Mouse (Mus musculus) limb, embryonic 15.5 days (tissue): ENCODE data around the gene Fam69b. TPM values are rescaled to one million over a fixed set of nuclear protein-coding genes. Genes with fewer than 3 reads are reported as not detected.
"Not testable (repeated sequence)": the region's sequence is repeated elsewhere in the genome, so short reads cannot be mapped to it uniquely, and the experiment has no call there.

ENCODE experiments used
- ATAC-seq: fragments of 200-750 bp; cut with Nextera tagmentation; 2 replicates; pipeline ENCODE4 v1.8.0; 2017; ENCODE audit warnings: low read depth, moderate TSS enrichment; ENCODE audit not compliant: insufficient number of reproducible peaks, low FRiP score, low TSS enrichment
- H3K27ac ChIP-seq: fragments of 300-500 bp; sonication (generic); 2 replicates; pipeline ENCODE4 v1.5.1; 2015; ENCODE audit warnings: moderate library complexity, mild to moderate bottlenecking, inconsistent platforms
- H3K27me3 ChIP-seq: fragments of 300-500 bp; sonication (generic); 2 replicates; pipeline ENCODE4 v1.6.1; 2015; ENCODE audit warnings: inconsistent platforms
- H3K36me3 ChIP-seq: fragments of 300-500 bp; sonication (generic); 2 replicates; pipeline ENCODE4 v1.6.1; 2015; ENCODE audit warnings: inconsistent platforms
- H3K4me1 ChIP-seq: fragments of 300-500 bp; sonication (generic); 2 replicates; pipeline ENCODE4 v1.6.1; 2015; ENCODE audit warnings: inconsistent platforms
- H3K4me2 ChIP-seq: fragments of 300-500 bp; sonication (generic); 2 replicates; pipeline ENCODE4 v1.6.1; 2015; ENCODE audit warnings: mild to moderate bottlenecking, inconsistent platforms
- H3K4me3 ChIP-seq: fragments of 300-500 bp; sonication (generic); 2 replicates; pipeline ENCODE4 v1.5.1; 2015; ENCODE audit warnings: mild to moderate bottlenecking, inconsistent platforms
- H3K9ac ChIP-seq: fragments of 300-500 bp; sonication (generic); 2 replicates; pipeline ENCODE4 v1.6.1; 2015; ENCODE audit warnings: inconsistent platforms
- H3K9me3 ChIP-seq: fragments of 300-500 bp; sonication (generic); 2 replicates; pipeline ENCODE4 v1.6.1; 2016; ENCODE audit warnings: inconsistent platforms
- WGBS: fragments of 180-500 bp; shearing (Covaris S2); methylation state at CpG from one replicate; pipeline ENCODE4 v1.1.7; 2015; 5-methylcytosine and 5-hydroxymethylcytosine counted together
- polyA plus RNA-seq: library from polyadenylated mRNA; unstranded; fragments of >200 nt; fragmentation: Nextera tagmentation; extraction: Ambion mirVana; gene quantifications from 2 replicates; pipeline ENCODE4 v1.2.1, GENCODE M21; 2015

Gene Fam69b
- polyA plus RNA-seq, 1 experiment from 2014 or later: 42.8 TPM

- Histone ChIP-seq H3K27ac (peak overlapping the region; percentile 84), H3K4me1 (peaks cover 30% of the 10 kb centered on the region), H3K9ac (no peak overlapping the region), H3K27me3 (no peaks in the 10 kb centered on the region), H3K4me2 (no peak overlapping the region), H3K4me3 (no peak overlapping the region), H3K9me3 (no peaks in the 10 kb centered on the region), H3K36me3 (peaks cover 22% of the 10 kb centered on the region)
- no peak for ATAC-seq
- WGBS: 70% methylated on average over 7 of the region's 7 CpGs
These were observed 12.9 kb downstream of the Fam69b start for GRCm38 (mm10) chr2:26641006-26641647.

GRCm38 (mm10) chr2:26643942-26644341 lies 15.7 kb downstream of the Fam69b start:
- no peaks in the 10 kb centered on the region for H3K36me3 ChIP-seq
- H3K9ac ChIP-seq: no peak overlapping the region
- no peak for ATAC-seq
- 49% methylated on average over 2 of the region's 2 CpGs for WGBS
- peaks cover 12% of the 10 kb centered on the region for H3K4me1 ChIP-seq
- H3K27me3 ChIP-seq: no peaks in the 10 kb centered on the region
- no peaks in the 10 kb centered on the region for H3K9me3 ChIP-seq
- H3K4me2 ChIP-seq: no peak overlapping the region
- no peak overlapping the region for H3K27ac ChIP-seq
- H3K4me3 ChIP-seq: no peak overlapping the region

- H3K4me1 ChIP-seq: no peaks in the 10 kb centered on the region
- WGBS: 24% methylated on average over 3 of the region's 3 CpGs
- no peak overlapping the region for H3K4me2 ChIP-seq
These were observed 18.5 kb downstream of the Fam69b start for GRCm38 (mm10) chr2:26646643-26647293.

DNA sequence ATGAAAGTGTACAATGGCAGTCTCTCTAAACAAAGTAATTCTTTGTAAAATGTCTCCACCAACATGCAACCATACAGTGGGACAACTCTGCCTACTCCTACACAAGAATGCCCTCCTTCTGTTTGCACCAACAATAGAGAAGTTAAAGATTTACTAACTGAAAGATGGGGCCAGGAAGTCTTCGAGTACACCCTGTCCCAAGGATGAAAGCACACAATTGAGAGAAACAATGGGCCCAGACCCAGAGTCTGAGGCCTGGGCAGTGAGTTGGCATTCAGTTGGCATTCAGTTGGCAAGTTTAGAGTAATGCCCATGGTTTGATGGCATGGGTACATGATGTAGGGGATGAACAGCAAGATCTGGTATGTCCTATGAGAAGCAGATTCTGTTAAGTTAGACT lies 26.4 kb downstream of the Fam69b start:
- Histone ChIP-seq H3K4me3 (no peak overlapping the region), H3K9ac (no peak overlapping the region), H3K9me3 (no peaks in the 10 kb centered on the region), H3K4me2 (no peak overlapping the region), H3K36me3 (no peaks in the 10 kb centered on the region), H3K4me1 (no peaks in the 10 kb centered on the region), H3K27me3 (no peaks in the 10 kb centered on the region), H3K27ac (no peak overlapping the region)
- no peak for ATAC-seq
- 80% methylated on average over 1 of the region's 1 CpGs for WGBS

More at GRCm38 (mm10) chr2:26646643-26647293, 18.5 kb downstream of the Fam69b start:
- Histone ChIP-seq H3K27me3 (no peaks in the 10 kb centered on the region), H3K9ac (no peak overlapping the region), H3K4me3 (no peak overlapping the region), H3K27ac (no peak overlapping the region), H3K9me3 (no peaks in the 10 kb centered on the region), H3K36me3 (no peaks in the 10 kb centered on the region)
- peak; percentile 89 for ATAC-seq

DNA sequence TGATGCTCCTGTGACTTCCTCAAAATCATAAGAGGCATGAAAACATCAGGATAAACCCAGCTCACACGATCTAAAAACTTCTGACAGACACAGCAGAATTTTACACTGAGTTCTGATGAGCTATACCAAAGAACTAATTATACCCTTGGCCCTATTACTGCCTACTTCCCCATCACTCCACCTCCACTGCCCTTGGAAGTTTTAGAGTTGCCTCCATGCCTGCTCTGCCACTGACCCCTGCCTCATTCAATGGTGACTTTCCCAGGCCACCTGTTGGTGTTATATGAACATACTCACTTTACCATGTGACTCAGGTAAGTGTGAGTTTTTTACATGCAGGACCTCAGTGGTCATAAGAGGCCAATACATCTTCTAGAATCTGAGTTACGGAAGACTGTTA lies 29.2 kb downstream of the Fam69b start:
- 0 out of 2 replicates have a peak, but pooled peaks cover 3% of the 10 kb centered on the region for H3K27me3 ChIP-seq
- no peak overlapping the region for H3K9ac ChIP-seq
- H3K4me1 ChIP-seq: peaks cover 6% of the 10 kb centered on the region; the same call in 1 of the 2 replicates
- H3K9me3 ChIP-seq: no peaks in the 10 kb centered on the region
- no peak overlapping the region for H3K27ac ChIP-seq
- 79% methylated on average over 2 of the region's 2 CpGs for WGBS
- no peak overlapping the region for H3K4me2 ChIP-seq
- ATAC-seq: no peak
- no peaks in the 10 kb centered on the region for H3K36me3 ChIP-seq
- no peak overlapping the region for H3K4me3 ChIP-seq

GRCm38 (mm10) chr2:26661143-26661752 lies 33.0 kb downstream of the Fam69b start:
- Histone ChIP-seq H3K27me3 (0 out of 2 replicates have a peak, but pooled peaks cover 6% of the 10 kb centered on the region), H3K9me3 (no peaks in the 10 kb centered on the region), H3K4me2 (peak overlapping the region; percentile 47), H3K27ac (no peak overlapping the region), H3K4me1 (peaks cover 6% of the 10 kb centered on the region; the same call in 1 of the 2 replicates), H3K4me3 (peak overlapping the region; percentile 23), H3K36me3 (no peaks in the 10 kb centered on the region), H3K9ac (no peak overlapping the region)
- 7% methylated on average over 17 of the region's 20 CpGs for WGBS
- ATAC-seq: no peak

GRCm38 (mm10) chr2:26661768-26662508 lies 33.7 kb downstream of the Fam69b start:
- Histone ChIP-seq H3K4me2 (peak overlapping the region; percentile 47), H3K27me3 (0 out of 2 replicates have a peak, but pooled peaks cover 6% of the 10 kb centered on the region), H3K9me3 (no peaks in the 10 kb centered on the region), H3K36me3 (no peaks in the 10 kb centered on the region), H3K27ac (no peak overlapping the region), H3K9ac (no peak overlapping the region), H3K4me1 (peaks cover 6% of the 10 kb centered on the region; the same call in 1 of the 2 replicates), H3K4me3 (peak overlapping the region; percentile 23; the same call in 1 of the 2 replicates)
- 40% methylated on average over 29 of the region's 29 CpGs for WGBS
- no peak for ATAC-seq

DNA sequence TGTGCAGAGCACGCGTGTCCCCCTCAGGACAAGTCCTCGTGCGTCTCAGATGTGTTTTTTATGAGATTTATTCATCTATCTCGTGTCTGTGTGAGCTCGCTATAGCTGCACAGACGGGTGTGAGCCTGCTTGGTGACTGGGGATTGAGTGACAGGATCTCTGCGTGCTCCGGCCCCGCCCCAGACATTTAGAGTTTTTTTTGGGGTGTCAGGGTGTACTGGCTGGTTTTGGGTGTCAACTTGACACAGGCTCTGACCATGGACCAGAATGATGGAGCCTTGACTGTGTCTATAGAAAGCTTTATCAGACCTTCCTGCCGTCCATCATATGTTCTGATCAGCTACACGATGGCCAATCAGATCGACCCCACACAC lies 34.2 kb downstream of the Fam69b start:
- no peak overlapping the region for H3K9ac ChIP-seq
- no peaks in the 10 kb centered on the region for H3K9me3 ChIP-seq
- no peak overlapping the region for H3K4me2 ChIP-seq
- 0 out of 2 replicates have a peak, but pooled peaks cover 6% of the 10 kb centered on the region for H3K27me3 ChIP-seq
- 68% methylated on average over 13 of the region's 13 CpGs for WGBS
- H3K27ac ChIP-seq: no peak overlapping the region
- no peak overlapping the region for H3K4me3 ChIP-seq
- peaks cover 6% of the 10 kb centered on the region; the same call in 1 of the 2 replicates for H3K4me1 ChIP-seq
- no peaks in the 10 kb centered on the region for H3K36me3 ChIP-seq
- ATAC-seq: no peak

- no peaks in the 10 kb centered on the region for H3K36me3 ChIP-seq
- H3K9ac ChIP-seq: no peak overlapping the region
- 0 out of 2 replicates have a peak, but pooled peaks cover 6% of the 10 kb centered on the region for H3K27me3 ChIP-seq
- no peak overlapping the region for H3K27ac ChIP-seq
- no peak; the same call in 1 of the 2 replicates for ATAC-seq
- H3K4me1 ChIP-seq: peaks cover 6% of the 10 kb centered on the region; the same call in 1 of the 2 replicates
- H3K4me2 ChIP-seq: no peak overlapping the region
- WGBS: 79% methylated on average over 10 of the region's 10 CpGs
- no peak overlapping the region for H3K4me3 ChIP-seq
- no peaks in the 10 kb centered on the region for H3K9me3 ChIP-seq
These were observed 34.9 kb downstream of the Fam69b start for GRCm38 (mm10) chr2:26663112-26663511.

- not testable (repeated sequence) for H3K9me3 ChIP-seq, H3K4me2 ChIP-seq, H3K27ac ChIP-seq, H3K9ac ChIP-seq, H3K27me3 ChIP-seq, H3K4me3 ChIP-seq, ATAC-seq, H3K4me1 ChIP-seq, H3K36me3 ChIP-seq
- WGBS: 84% methylated on average over 1 of the region's 1 CpGs
These were observed 35.3 kb downstream of the Fam69b start for GRCm38 (mm10) chr2:26663551-26663950.

DNA sequence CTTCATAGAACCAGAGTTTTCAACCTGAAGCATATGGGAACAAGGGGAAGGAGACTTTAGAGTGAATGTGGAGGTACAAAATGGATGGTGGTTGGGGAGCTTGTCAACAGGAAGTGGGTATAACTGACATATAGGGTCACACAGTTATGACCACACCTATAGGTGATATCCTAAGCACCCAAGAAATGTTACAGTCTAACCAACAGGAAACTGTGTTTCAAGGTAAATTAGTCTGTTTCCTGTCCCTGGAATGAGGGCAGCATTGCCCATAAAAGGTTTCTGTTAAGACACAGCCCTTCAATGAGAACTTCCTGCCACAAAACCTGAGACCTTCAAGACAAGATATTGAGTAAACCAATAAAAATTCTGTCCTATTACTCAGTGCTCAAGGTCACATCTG lies 40.5 kb downstream of the Fam69b start:
- Histone ChIP-seq H3K4me3 (no peak overlapping the region), H3K9ac (no peak overlapping the region), H3K36me3 (no peaks in the 10 kb centered on the region), H3K27ac (no peak overlapping the region), H3K27me3 (no peaks in the 10 kb centered on the region), H3K4me1 (no peaks in the 10 kb centered on the region), H3K4me2 (no peak overlapping the region), H3K9me3 (no peaks in the 10 kb centered on the region)
- no peak for ATAC-seq
